Mouse (Mus musculus): ENCODE results near the gene Tbp.

Gene Tbp

DNA sequence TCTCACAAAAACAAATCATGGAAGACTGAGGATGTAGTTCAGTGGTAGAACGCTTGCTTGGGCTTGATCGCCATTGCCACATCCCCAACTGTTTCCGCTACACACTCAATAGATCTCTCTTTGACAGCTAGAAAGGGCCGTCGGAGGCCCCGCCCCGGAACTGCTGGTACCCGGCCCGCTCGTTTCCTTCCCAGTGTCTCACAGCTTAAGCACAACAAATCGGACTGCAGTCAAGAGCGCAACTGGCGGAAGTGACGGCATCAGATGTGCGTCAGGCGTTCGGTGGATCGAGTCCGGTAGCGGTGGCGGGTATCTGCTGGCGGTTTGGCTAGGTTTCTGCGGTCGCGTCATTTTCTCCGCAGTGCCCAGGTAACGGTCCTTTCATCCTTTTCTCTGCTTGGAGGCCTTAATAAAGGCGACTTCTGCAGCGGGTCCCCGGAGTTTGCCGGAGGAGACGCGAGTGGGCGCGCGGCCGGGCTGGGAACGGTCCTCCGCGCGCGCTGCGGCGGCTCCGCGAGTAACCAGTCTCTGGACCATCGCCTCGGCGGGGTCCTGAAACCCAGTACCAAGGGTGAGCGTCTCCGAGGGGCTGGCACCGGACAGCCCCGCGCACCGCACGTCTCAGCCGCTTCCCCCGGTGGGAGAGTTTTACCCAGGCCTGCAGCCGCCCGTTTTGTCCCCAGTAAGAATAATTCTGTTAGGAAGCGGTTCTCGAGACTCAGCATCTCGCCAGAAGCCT lies at the start of gene Tbp, which contains the start of gene Psmb1:
Gene Tbp (plus strand): TSS at position 233 of the 739 bp plus-strand sequence.
Gene Psmb1 (minus strand): TSS at position 96 of the 739 bp plus-strand sequence.
- peak; percentile 97 to 98 for DNase-seq (ENCODE audit: low spot score in 2 of 2)

DNA sequence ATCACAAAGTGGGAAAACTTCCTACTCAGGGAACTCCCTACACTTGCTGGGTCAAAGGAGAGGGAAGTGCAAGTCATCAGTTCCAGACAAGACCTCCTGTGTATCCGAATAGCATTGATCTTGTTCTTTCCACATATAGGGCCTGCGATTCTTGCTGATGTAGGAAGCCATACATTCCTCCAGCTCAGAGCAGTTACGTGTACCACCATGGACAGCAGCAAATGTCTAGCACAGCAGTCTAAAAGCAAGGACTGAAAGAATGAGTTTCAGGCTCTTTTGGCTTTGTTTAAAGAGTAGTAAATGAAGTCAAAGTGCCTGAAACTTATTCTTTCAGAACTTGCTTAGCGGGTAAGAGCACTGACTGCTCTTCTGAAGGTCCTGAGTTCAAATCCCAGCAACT lies 44.5 kb upstream of the Tbp start:
- DNase-seq (ENCODE audit: low spot score in 2 of 2), result no peak

DNA sequence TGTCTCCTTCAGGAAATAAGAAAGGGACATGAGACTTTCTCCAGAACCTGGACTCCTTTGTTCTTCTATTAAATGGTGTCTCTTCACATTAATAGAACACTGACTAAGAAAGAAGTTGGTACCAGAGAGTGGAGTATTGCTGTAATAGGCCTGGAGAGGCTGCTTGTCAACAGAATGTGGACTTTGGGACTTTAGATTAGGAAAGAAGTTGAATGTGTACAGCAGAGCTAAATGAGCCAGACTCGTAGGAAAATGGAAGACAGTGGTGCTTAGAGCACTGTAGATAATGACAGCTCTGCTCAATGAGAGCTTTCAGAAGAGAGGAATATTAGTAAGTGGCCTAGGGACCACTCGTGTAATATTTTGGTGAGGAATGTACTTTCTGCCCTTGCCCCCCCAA lies 43.1 kb upstream of the Tbp start:
- no peak for DNase-seq (ENCODE audit: low spot score in 2 of 2)

GRCm38 (mm10) chr17:15459761-15460160 lies 39.9 kb upstream of the Tbp start:
- DNase-seq (ENCODE audit: low spot score in 2 of 2), result no peak

GRCm38 (mm10) chr17:15461921-15462495 lies 37.7 kb upstream of the Tbp start:
- peak; percentile 44 to 52 for DNase-seq (ENCODE audit: low spot score in 2 of 2)

DNA sequence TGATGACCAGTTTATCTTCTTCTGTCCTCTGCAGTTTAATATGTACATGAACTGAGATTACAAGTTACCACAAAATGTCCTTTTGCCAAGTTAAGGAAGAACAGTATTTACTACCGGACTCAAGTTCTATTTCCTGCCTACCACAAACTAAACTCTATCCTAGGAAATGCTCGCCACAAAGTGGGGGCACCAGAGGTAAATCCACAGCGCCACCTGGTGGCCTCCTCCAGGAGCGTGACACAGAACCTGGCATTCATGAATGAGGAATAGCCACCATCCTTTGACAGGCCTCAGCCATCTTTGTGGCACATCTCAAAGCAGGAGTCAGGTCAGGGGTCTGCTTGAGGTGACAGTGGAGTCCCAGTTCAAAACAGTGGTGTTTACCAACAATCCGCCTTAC lies 32.0 kb upstream of the Tbp start:
- DNase-seq (ENCODE audit: low spot score in 2 of 2), result peak; percentile 24 to 44

DNA sequence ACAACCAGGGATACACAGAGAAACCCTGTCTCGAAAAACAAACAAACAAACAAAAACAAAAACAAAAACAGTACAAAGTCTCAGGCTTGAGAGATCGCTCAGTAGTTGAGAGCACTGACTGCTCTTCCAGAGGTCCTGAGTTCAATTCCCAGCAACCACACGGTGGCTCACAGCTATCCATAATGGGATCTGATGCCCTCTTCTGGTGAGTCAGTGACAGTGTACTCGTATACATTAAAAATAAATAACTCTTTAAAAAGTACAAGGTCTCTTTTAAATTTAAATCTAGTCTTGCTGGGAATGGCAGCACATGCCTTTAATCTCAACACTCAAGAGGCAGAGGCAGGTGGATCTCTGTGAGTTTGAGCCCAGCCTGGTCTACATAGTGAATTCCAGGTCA lies 27.0 kb upstream of the Tbp start:
- no peak for DNase-seq (ENCODE audit: low spot score in 2 of 2)

DNA sequence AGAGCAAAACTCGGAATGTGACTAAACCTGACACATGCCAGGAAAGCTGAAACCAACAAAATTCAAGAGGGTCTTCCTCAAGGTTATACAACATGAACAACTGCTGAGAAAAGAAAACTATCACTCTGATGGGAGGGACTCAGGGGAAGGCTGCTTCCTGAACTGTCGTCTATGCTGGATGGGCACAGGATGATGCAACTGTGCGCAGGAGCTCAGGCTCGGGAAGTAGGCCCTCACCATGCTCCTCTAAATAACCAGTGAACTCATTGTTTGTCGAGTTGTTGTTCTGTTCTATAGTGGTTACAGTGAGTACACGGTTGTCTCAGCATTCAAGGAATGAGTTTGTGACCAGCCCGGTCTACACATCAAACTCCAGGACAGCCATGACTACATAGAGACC lies 9.1 kb upstream of the Tbp start:
- DNase-seq (ENCODE audit: low spot score in 2 of 2), result no peak

DNA sequence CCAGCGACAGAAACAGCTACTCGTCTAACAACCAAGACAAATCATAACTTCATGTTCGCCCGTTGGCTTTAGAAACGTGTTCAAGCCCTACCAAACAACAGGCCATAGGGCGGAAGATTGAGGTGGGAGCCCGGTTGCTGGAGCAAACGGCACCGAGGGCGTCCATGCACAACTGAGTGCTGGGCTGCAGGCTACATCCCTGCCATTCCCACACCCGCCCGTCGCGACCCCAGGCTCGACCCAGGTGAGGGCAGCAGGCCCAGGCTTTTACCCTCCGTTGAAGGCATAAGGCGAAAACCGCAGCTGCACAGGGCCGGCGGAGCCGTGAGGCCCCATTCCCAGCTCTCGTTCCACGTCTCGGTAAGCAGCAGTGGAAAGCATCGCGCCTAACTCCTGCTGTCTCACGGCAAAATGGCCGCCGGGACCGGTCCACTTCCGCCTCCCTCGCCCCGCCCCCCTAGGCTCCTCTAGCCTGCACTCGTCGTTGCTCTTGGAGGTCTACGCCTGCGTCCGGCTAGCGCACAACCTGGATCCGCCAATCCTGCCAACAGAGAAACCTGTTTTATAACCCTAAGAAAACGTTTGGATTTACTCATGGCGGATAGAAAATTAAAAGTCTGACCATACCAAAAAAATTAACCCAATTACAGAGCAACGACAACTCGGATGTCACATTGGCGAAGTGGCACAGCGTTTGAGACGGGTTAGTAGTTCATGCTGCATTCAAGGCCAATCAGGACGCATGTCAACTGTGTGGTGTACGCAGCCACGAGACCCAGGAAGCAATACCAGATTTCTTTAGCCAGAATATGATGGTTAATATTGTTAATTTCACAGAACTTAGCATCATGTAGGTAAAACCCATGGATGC lies 1.6 kb upstream of the Tbp start:
- DNase-seq (ENCODE audit: low spot score in 2 of 2), result peak; percentile 92 to 93

GRCm38 (mm10) chr17:15498753-15499113 lies 955 bp upstream of the Tbp start:
- peak in 1 of 2 experiments; percentile 8 for DNase-seq (ENCODE audit: low spot score in 2 of 2)

- no peak for DNase-seq (ENCODE audit: low spot score in 2 of 2)
Observed at GRCm38 (mm10) chr17:15510694-15511093, 11.0 kb downstream of the Tbp start.

DNA sequence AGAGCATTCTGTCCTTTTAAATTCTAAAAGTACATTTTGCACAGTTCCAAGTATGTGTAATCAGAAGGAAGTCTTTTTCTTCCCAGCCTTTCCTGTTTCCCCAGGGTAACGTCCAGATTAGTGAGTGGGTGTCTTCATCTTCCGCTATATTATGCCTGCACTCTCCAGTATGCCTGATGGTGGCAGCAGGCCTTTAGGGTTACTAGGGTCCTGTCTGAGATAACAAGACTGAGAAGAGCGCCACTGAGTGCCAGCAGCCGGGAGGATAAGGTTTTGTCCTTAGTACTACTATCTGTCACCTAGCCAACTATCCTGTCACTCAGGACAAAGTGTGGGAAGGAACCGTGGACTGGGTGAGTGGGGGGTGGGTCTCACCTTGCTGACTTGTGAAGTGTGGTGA lies 18.1 kb downstream of the Tbp start:
- DNase-seq (ENCODE audit: low spot score in 2 of 2), result no peak

- no peak for DNase-seq (ENCODE audit: low spot score in 2 of 2)
Observed at GRCm38 (mm10) chr17:15518186-15518585, 18.5 kb downstream of the Tbp start.

DNA sequence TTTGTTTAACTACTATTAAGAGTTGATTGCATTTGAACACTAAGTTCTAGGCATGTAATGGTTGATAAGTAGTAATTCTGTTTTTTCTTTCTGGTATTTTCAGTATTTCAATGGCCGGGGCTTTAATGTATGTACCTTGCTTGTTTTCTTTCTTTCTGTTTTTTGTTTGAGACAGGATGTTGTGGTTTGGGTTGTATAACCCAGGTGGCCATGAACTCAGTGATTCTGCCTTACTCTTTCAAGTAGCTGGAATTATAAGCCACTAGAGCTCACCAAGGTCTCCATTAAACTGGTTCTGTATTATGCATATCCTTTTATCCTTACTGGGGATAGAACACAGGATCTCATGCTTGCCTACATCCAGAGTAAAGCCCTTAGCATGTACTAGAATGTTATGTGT lies 19.1 kb downstream of the Tbp start:
- DNase-seq (ENCODE audit: low spot score in 2 of 2), result no peak

GRCm38 (mm10) chr17:15526304-15526703 lies 26.6 kb downstream of the Tbp start:
- DNase-seq (ENCODE audit: low spot score in 2 of 2), result no peak

- DNase-seq (ENCODE audit: low spot score in 2 of 2), result peak; percentile 94 to 96
Observed at GRCm38 (mm10) chr17:15526986-15527810, 27.5 kb downstream of the Tbp start, which contains the start of gene Pdcd2. Pdcd2 (minus strand) TSS chr17:15527301.

GRCm38 (mm10) chr17:15527811-15528136 lies 28.1 kb downstream of the Tbp start:
- no peak for DNase-seq (ENCODE audit: low spot score in 2 of 2)

DNA sequence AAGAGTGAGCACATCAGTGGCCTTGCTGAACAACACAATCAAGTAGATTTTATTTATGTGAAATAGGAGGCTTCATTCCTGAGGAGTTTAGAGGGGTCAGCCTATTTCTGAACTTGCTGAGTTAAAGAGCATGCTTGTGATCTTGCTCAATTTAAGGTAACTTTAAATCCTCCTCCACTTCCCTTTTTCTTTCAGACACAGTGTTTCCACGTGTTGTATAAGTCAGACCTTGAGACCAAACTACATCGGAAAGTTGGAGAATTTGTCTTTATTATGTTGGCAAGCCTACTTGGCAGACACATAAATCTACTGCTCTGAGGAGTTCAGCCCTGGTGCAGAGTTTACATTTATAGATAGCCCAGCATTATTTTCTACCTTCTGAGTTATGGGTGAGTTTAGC lies 29.2 kb downstream of the Tbp start:
- DNase-seq (ENCODE audit: low spot score in 2 of 2), result no peak

DNA sequence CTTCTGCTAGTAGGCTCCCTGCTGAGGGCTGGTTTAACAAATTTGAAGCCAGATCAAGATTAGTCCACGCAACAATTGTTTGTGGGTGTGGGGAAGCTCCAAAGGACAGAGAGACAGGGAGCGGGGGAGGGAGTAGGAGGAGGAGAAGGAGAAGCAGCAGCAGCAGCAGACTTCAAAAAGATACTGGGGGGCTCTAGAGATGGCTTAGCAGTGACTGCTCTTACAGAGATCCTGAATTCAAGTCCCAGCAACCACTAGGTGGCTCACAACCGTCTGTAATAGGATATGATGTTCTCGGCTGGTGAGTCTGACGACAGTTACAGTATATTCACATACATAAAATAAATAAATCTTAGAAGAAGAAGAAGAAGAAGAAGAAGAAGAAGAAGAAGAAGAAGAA lies 30.5 kb downstream of the Tbp start:
- no peak for DNase-seq (ENCODE audit: low spot score in 2 of 2)

DNA sequence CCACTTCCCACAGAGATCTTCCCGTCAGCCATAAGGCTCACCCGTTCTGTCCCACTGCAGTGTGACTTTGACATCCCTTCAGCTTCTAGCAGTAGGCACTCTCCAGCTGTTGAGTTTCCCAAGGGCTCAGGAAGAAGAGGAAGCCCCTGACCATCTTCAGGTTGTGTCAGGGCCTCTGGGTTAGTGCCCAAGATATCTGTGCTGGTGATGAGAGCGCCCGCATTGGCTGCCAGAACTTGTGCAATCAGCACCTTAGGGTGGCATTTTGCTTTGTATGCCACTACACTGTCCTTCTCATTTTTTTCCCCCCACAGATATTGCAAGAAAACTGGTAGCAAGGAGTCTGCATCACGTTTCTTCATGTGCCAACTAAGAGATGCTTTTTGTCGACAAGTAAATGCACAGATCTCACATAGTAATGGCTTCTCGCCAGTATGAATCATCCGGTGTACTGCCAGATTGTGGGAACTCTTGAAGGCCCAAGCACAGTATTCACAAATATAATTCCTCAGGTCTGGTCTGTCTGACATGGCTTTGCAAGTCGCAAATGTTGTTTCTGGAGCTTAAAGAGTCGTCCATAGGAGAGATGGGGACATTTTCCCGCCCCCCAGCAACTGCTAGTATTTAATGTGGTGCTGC lies 35.6 kb downstream of the Tbp start:
- DNase-seq (ENCODE audit: low spot score in 2 of 2), result no peak

GRCm38 (mm10) chr17:15535943-15536342 lies 36.3 kb downstream of the Tbp start:
- no peak for DNase-seq (ENCODE audit: low spot score in 2 of 2)

All from heart, adult 9 months (tissue).